In the genomic region with DNA sequence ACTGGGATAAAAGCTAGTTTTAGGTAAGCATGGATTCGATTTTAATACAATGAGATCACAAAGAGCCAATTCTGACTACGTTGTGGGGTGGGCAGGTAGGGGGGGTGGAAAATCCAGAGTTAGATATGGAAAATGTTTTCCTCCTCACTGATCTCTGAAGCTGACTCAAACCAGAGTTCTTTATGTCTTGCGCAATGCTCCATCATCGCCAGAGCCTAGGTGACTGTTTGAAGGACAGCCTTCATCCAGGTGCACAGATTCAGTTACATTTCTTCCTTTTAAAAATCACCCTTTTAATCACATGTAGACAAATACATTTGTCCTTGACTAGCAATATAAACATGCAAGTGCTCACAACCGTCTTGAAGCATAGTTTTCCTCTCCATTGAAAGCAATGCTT, we compare ENCODE assay signal across 13 mouse cellular contexts.
DNase-seq lines count a peak whose midpoint lies in the region; ATAC-seq and TF ChIP-seq lines count a peak whose summit lies in the region.
"Had no signal": no experiment of that assay in that cellular context is flagged by ENCODE, and none has a peak within 500 bp of the region (broad histone marks: within the 10 kb centered on the region; RNA-seq: fewer than 3 reads in every experiment).

No protein-coding gene starts in this region.

- peaks cover 48% of the 10 kb centered on the region for H3K4me1 ChIP-seq in hindbrain, embryonic 13.5 days (replicated peaks)
- H3K4me1 ChIP-seq in hindbrain, embryonic 10.5 days (replicated peaks), result peaks cover 34% of the 10 kb centered on the region
- H3K4me1 ChIP-seq in forebrain, embryonic 12.5 days, result peaks cover 44% of the 10 kb centered on the region
- H3K4me1 ChIP-seq in liver, postnatal 0 days (ENCODE audit: insufficient read depth), result peaks cover 19% of the 10 kb centered on the region

- ATAC-seq in hindbrain, embryonic 13.5 days (ENCODE audit: low FRiP score), result no peak
- no peak for ATAC-seq in forebrain, embryonic 12.5 days (ENCODE audit: low FRiP score)
- ATAC-seq in liver, postnatal 0 days, result peak; percentile 21; the same call in 1 of the 2 replicates
- ATAC-seq: CD4-positive, CD25-positive, alpha-beta regulatory T cell, adult 4 months had no signal

- no peak for TF ChIP-seq CTCF in liver, postnatal 0 days (IDR thresholded peaks at IDR 0.05; ENCODE audit: low read depth)

- H3K27me3 ChIP-seq in hindbrain, embryonic 13.5 days, result no peaks in the 10 kb centered on the region
- H3K27me3 ChIP-seq in hindbrain, embryonic 10.5 days (ENCODE audit: insufficient read depth, poor library complexity, severe bottlenecking), result no peaks in the 10 kb centered on the region
- no peaks in the 10 kb centered on the region for H3K27me3 ChIP-seq in forebrain, embryonic 12.5 days
- H3K27me3 ChIP-seq in liver, postnatal 0 days (ENCODE audit: insufficient read depth, low read length), result no peaks in the 10 kb centered on the region

- no peaks in the 10 kb centered on the region for H3K36me3 ChIP-seq in hindbrain, embryonic 13.5 days
- H3K36me3 ChIP-seq in hindbrain, embryonic 10.5 days, result no peaks in the 10 kb centered on the region
- no peaks in the 10 kb centered on the region for H3K36me3 ChIP-seq in forebrain, embryonic 12.5 days (replicated peaks)
- H3K36me3 ChIP-seq in liver, postnatal 0 days (replicated peaks; ENCODE audit: insufficient read depth, low read length), result no peaks in the 10 kb centered on the region
- H3K36me3 ChIP-seq: heart, embryonic 10.5 days had no signal

- TF ChIP-seq EP300 in liver, postnatal 0 days (IDR thresholded peaks at IDR 0.05; ENCODE audit: low read depth), result no peak

- H3K4me2 ChIP-seq in hindbrain, embryonic 13.5 days, result peak overlapping the region; percentile 53
- peak overlapping the region; percentile 54 for H3K4me2 ChIP-seq in forebrain, embryonic 12.5 days
- H3K4me2 ChIP-seq in liver, postnatal 0 days (ENCODE audit: low read depth, low read length), result no peak overlapping the region

- DNase-seq in hindbrain, embryonic 10.5 days (ENCODE audit: low spot score), result no peak
- peak; percentile 67 for DNase-seq in brain, adult 2 months (ENCODE audit: low read depth, low spot score)
- no peak for DNase-seq in liver, postnatal 0 days
- no peak for DNase-seq in T-cell, adult 2 months (ENCODE audit: low spot score)
- no peak for DNase-seq in left cerebral cortex, adult 18-20 months (ENCODE audit: low spot score in 2 of 2)
- no peak for DNase-seq in heart, adult 9 months (ENCODE audit: low spot score in 2 of 2)
- DNase-seq: adrenal gland, postnatal 25 days; lung, adult 2 months; thymus, adult 18-20 months had no signal

- peak overlapping the region; percentile 68 for H3K27ac ChIP-seq in hindbrain, embryonic 13.5 days
- H3K27ac ChIP-seq in hindbrain, embryonic 10.5 days, result no peak overlapping the region
- H3K27ac ChIP-seq in forebrain, embryonic 12.5 days, result peak overlapping the region; percentile 53; the same call in 1 of the 2 replicates
- H3K27ac ChIP-seq in liver, postnatal 0 days (ENCODE audit: low read depth), result peak overlapping the region; percentile 92
- H3K27ac ChIP-seq: heart, embryonic 10.5 days had no signal

- H3K9me3 ChIP-seq in hindbrain, embryonic 13.5 days, result no peaks in the 10 kb centered on the region
- H3K9me3 ChIP-seq in hindbrain, embryonic 10.5 days, result no peaks in the 10 kb centered on the region
- no peaks in the 10 kb centered on the region for H3K9me3 ChIP-seq in forebrain, embryonic 12.5 days
- no peaks in the 10 kb centered on the region for H3K9me3 ChIP-seq in liver, postnatal 0 days (ENCODE audit: low read length)
- H3K9me3 ChIP-seq: heart, embryonic 10.5 days had no signal

- WGBS in hindbrain, embryonic 13.5 days, result 79% methylated on average over 5 of the region's 5 CpGs
- WGBS in hindbrain, embryonic 10.5 days, result 91% methylated on average over 5 of the region's 5 CpGs
- WGBS in forebrain, embryonic 12.5 days, result 86% methylated on average over 5 of the region's 5 CpGs
- WGBS in liver, postnatal 0 days (ENCODE audit: insufficient replicate concordance), result 61% methylated on average over 5 of the region's 5 CpGs

- H3K4me3 ChIP-seq in hindbrain, embryonic 13.5 days, result peak overlapping the region; percentile 33
- no peak overlapping the region for H3K4me3 ChIP-seq in hindbrain, embryonic 10.5 days
- peak overlapping the region; percentile 16; the same call in 1 of the 2 replicates for H3K4me3 ChIP-seq in forebrain, embryonic 12.5 days (replicated peaks)
- H3K4me3 ChIP-seq in liver, postnatal 0 days (ENCODE audit: low read depth, low read length), result no peak overlapping the region

- H3K9ac ChIP-seq in hindbrain, embryonic 13.5 days, result peak overlapping the region; percentile 61
- H3K9ac ChIP-seq in forebrain, embryonic 12.5 days, result no peak overlapping the region
- no peak overlapping the region for H3K9ac ChIP-seq in liver, postnatal 0 days (replicated peaks)

Comparison
In these comparisons a context has a peak if more than half of its experiments do, and no peak if none do; other contexts are left out.
1. H3K4me3 ChIP-seq: peak in hindbrain, embryonic 13.5 days (single experiment) and forebrain, embryonic 12.5 days (single experiment); none in hindbrain, embryonic 10.5 days (single experiment) and liver, postnatal 0 days (single experiment).